Mouse (Mus musculus) myocyte (in vitro differentiated cells): Measurements from ENCODE around the gene Frmd4a. TPM values are rescaled to one million over a fixed set of nuclear protein-coding genes. Genes with fewer than 3 reads are reported as not detected.

Source experiments
- H3K27me3 ChIP-seq: one replicate; pipeline ENCODE4 v1.6.1; 2011; ENCODE audit not compliant: control insufficient read depth, insufficient read depth, insufficient read length
- H3K36me3 ChIP-seq: one replicate; pipeline ENCODE4 v1.6.1; 2011; ENCODE audit not compliant: control insufficient read depth, insufficient read depth
- H3K4me2 ChIP-seq: one replicate; pipeline ENCODE4 v1.6.1; 2011; ENCODE audit warnings: low read depth, control low read depth
- H3K4me3 ChIP-seq: one replicate; pipeline ENCODE4 v1.5.1; 2011; ENCODE audit warnings: mild to moderate bottlenecking, control low read depth, moderate library complexity
- H3K79me2 ChIP-seq: one replicate; pipeline ENCODE4 v1.6.1; 2011; ENCODE audit not compliant: control insufficient read depth, insufficient read depth
- H3ac ChIP-seq: one replicate; pipeline ENCODE4 v1.6.1; 2011; ENCODE audit not compliant: control insufficient read depth, insufficient read length
- CEBPB ChIP-seq: IDR thresholded peaks from 2 replicates; pipeline ENCODE4 v1.6.1; 2011; ENCODE audit warnings: mild to moderate bottlenecking, moderate library complexity; ENCODE audit not compliant: poor library complexity, insufficient read depth, severe bottlenecking
- E2F4 ChIP-seq: IDR thresholded peaks from one replicate; pipeline ENCODE4 v1.6.1; 2011; ENCODE audit warnings: mild to moderate bottlenecking, control low read depth, moderate library complexity; ENCODE audit not compliant: insufficient read depth
- MAX ChIP-seq: IDR thresholded peaks from one replicate; pipeline ENCODE4 v1.6.1; 2011; ENCODE audit warnings: low read depth, mild to moderate bottlenecking, control low read depth
- MYOD1 ChIP-seq, 3 experiments: IDR thresholded peaks; one replicate each; pipeline ENCODE4 v1.6.1; 2011; ENCODE audit warnings: control low read depth in 2 of 3, low read depth in 2 of 3, mild to moderate bottlenecking in 2 of 3, moderate library complexity in 1 of 3; ENCODE audit not compliant: insufficient read length in 2 of 3, control insufficient read depth in 1 of 3
- MYOG ChIP-seq, 3 experiments: IDR thresholded peaks; one replicate each; pipeline ENCODE4 v1.6.1; 2011; ENCODE audit warnings: control low read depth in 2 of 3, low read depth in 2 of 3, mild to moderate bottlenecking in 2 of 3; ENCODE audit not compliant: insufficient read length in 2 of 3, control insufficient read depth in 1 of 3, insufficient read depth in 1 of 3
- POLR2A ChIP-seq: IDR thresholded peaks from one replicate; pipeline ENCODE4 v1.6.1; 2011; ENCODE audit warnings: low read depth, mild to moderate bottlenecking, control low read depth, moderate library complexity; ENCODE audit not compliant: insufficient read length
- POLR2AphosphoS2 ChIP-seq: IDR thresholded peaks from one replicate; pipeline ENCODE4 v1.6.1; 2011; ENCODE audit warnings: low read depth, control low read depth; ENCODE audit not compliant: insufficient read length
- REST ChIP-seq: IDR thresholded peaks from one replicate; pipeline ENCODE4 v1.6.1; 2011; ENCODE audit warnings: mild to moderate bottlenecking, control low read depth, moderate library complexity; ENCODE audit not compliant: insufficient read depth, insufficient read length
- SRF ChIP-seq: IDR thresholded peaks from one replicate; pipeline ENCODE4 v1.6.1; 2011; ENCODE audit warnings: low read depth; ENCODE audit not compliant: control insufficient read depth, insufficient read length
- TCF12 ChIP-seq: IDR thresholded peaks from one replicate; pipeline ENCODE4 v1.6.1; 2011; ENCODE audit warnings: mild to moderate bottlenecking, control low read depth; ENCODE audit not compliant: poor library complexity, insufficient read depth, severe bottlenecking
- TCF3 ChIP-seq: IDR thresholded peaks from one replicate; pipeline ENCODE4 v1.6.1; 2011; ENCODE audit warnings: low read depth, control low read depth; ENCODE audit not compliant: insufficient read length
- USF1 ChIP-seq: IDR thresholded peaks from one replicate; pipeline ENCODE4 v1.6.1; 2011; ENCODE audit warnings: low read depth, mild to moderate bottlenecking, control low read depth, moderate library complexity
- polyA plus RNA-seq: library from polyadenylated mRNA; unstranded; fragments of >200 nt; fragmentation: generic; extraction: Trizol; gene quantifications from one replicate; pipeline ENCODE4 v1.2.1, GENCODE M21; 2012; ENCODE audit warnings: missing spikeins

Gene Frmd4a
- polyA plus RNA-seq, 1 experiment, result 24.7 TPM

DNA sequence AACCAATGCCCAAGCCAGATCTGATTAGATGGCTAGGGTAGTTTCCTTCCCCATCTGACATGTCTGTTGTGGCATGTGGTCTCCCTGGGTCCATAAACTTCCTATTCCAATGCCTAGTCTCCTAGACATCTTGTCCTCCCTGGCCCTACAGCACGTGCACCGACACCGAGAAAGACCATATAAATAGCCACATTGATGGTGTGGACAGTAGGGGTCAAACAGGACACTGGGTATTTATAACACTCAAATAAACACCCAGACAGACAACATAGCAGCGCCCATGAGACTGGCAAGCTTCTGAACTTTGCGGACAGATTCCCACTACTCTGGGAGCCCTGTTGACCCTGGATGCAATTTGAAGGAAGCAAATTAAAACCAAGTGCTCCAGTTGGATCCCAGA, 526.8 kb downstream of the Frmd4a start:
- H3K4me2 ChIP-seq, result no peak overlapping the region
- H3ac ChIP-seq, result no peak overlapping the region
- H3K4me3 ChIP-seq, result no peak overlapping the region
- TF ChIP-seq MYOG (IDR thresholded peaks at IDR 0.05; ENCODE audit: control insufficient read depth in 1 of 3, insufficient read depth in 1 of 3, insufficient read length in 2 of 3, low read depth in 2 of 3) (no peak), E2F4 (no peak), TCF12 (no peak), TCF3 (no peak), REST (no peak), POLR2AphosphoS2 (no peak), USF1 (no peak)
- H3K79me2 ChIP-seq, result no peaks in the 10 kb centered on the region
- no peaks in the 10 kb centered on the region for H3K27me3 ChIP-seq
- peaks cover 9% of the 10 kb centered on the region for H3K36me3 ChIP-seq

DNA sequence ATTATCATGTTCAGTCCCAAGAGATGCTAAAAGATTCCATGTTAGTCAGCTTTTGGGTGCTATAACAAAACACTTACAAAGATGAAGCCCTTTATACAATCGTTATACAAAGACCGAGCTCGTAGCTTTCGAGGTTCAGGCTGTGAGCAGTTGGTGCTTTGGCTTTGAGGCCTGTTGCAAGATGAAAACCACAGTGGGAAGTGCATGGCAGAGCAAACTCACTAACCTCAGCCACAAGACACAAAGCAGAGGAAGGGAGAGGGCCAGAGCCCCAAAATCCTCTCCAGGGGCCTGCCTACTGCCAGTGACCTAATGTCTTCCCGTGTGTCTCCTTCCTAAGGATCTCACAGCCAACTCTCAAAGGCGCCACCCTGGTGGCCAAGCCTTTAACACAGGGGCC, 527.7 kb downstream of the Frmd4a start:
- Histone ChIP-seq H3K27me3 (no peaks in the 10 kb centered on the region), H3ac (no peak overlapping the region), H3K4me2 (no peak overlapping the region), H3K36me3 (peaks cover 12% of the 10 kb centered on the region), H3K79me2 (no peaks in the 10 kb centered on the region), H3K4me3 (no peak overlapping the region)
- TF ChIP-seq MYOD1 (IDR thresholded peaks at IDR 0.05; ENCODE audit: control insufficient read depth in 1 of 3, insufficient read length in 2 of 3, low read depth in 2 of 3) (no peak), POLR2AphosphoS2 (no peak)

DNA sequence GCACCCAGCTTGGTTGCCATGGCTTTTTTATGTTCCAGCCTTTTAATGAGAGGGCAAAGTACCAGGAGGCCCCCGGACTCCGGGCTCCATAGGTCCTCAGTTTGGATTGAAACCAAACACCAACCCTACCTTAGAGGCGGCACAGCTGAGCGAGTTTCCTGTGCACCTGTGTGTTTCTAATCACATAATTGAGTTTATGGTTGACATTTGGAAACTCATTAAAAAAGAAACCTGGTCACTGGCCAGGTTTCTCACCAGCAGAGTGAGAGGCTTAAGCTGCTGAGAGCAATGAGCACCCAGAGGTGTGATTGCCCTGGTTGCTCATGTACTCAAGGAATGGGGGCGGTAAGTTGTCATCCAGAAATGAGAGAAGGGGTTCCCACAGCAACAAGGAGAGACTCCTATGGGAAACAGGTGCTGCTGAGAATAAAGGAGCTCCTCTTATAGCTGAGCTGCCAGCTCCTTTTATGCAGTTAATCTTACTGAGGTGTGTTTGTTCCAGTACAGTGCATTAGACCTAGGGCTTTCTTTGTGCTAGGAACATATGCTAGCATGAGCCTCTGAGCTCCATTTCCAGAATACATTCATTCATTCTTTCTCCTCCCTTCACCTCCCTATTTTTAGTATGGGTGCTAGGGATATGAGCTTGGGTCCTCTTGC, 529.6 kb downstream of the Frmd4a start:
- TF ChIP-seq SRF (no peak), USF1 (no peak), POLR2A (no peak), E2F4 (no peak), CEBPB (no peak), TCF3 (no peak), MYOG (IDR thresholded peaks at IDR 0.05; ENCODE audit: control insufficient read depth in 1 of 3, insufficient read depth in 1 of 3, insufficient read length in 2 of 3, low read depth in 2 of 3) (no peak), MAX (no peak), REST (no peak)
- Histone ChIP-seq H3K27me3 (no peaks in the 10 kb centered on the region), H3K36me3 (peaks cover 25% of the 10 kb centered on the region), H3ac (no peak overlapping the region), H3K4me2 (no peak overlapping the region), H3K79me2 (no peaks in the 10 kb centered on the region), H3K4me3 (no peak overlapping the region)

DNA sequence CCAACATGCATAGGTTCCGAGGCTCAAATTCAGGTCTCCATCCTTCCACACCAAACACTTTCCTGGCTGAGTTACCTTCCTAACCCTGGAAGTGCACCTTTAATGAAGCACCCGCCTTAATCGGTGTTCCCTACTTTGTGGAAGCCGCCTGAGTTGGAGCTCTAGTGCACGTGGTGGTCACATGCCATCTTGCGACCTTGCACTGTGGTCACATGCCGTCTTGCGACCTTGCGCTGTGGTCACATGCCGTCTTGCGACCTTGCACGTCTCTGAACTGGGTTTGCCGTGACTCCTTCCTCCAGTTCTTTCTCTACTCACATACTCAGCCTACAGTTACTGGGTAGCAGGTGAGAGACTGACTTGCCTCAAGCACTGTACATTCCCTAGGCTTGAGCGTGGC, 531.8 kb downstream of the Frmd4a start:
- TF ChIP-seq MAX (no peak), TCF3 (no peak), SRF (no peak), TCF12 (no peak), CEBPB (no peak), MYOD1 (IDR thresholded peaks at IDR 0.05; ENCODE audit: control insufficient read depth in 1 of 3, insufficient read length in 2 of 3, low read depth in 2 of 3) (no peak), REST (no peak), POLR2A (no peak), MYOG (IDR thresholded peaks at IDR 0.05; ENCODE audit: control insufficient read depth in 1 of 3, insufficient read depth in 1 of 3, insufficient read length in 2 of 3, low read depth in 2 of 3) (no peak)
- H3K4me2 ChIP-seq, result no peak overlapping the region
- H3K36me3 ChIP-seq, result peaks cover 25% of the 10 kb centered on the region
- no peak overlapping the region for H3ac ChIP-seq
- no peaks in the 10 kb centered on the region for H3K79me2 ChIP-seq
- no peaks in the 10 kb centered on the region for H3K27me3 ChIP-seq
- H3K4me3 ChIP-seq, result no peak overlapping the region

DNA sequence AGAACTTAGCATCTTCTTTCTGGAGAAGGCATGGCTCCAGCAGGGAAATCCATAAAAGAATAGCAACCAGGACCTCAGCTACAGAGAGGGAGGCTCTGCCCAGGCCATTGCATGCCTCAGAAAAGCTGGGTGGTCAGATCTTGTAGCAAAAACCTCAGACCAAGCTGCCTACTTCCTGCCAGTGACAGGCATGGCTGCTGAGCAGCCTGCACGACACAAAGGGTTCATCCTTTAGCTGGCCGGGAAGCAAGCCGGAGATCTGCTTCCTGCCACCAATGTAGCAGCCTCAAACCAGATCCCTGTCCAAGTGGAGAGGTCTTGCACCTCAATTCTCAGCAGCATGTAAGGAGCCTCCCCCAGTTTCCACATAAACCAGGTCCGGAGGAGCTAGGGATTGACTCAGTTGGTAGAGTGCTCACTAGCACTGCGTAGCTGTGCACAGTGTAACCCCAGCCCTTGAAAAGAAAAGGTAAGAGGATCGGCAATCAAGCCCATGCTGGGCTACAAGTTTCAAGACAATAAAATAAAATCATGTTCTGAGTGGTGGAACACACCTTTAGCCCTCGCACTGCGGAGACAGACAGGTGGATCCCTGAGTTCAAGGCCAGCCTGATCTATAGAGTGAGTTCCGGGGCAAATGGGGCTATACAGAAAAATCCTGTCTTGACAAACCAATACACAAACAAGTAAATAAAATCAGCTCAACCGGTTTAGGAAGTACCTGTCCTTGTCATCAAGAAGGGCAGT, 532.7 kb downstream of the Frmd4a start:
- Histone ChIP-seq H3K79me2 (no peaks in the 10 kb centered on the region), H3K4me2 (no peak overlapping the region), H3K27me3 (no peaks in the 10 kb centered on the region), H3K4me3 (no peak overlapping the region), H3K36me3 (peaks cover 25% of the 10 kb centered on the region), H3ac (no peak overlapping the region)
- TF ChIP-seq POLR2AphosphoS2, result no peak
- TF ChIP-seq USF1, result no peak
- TF ChIP-seq TCF3, result no peak
- TF ChIP-seq MYOG (IDR thresholded peaks at IDR 0.05; ENCODE audit: control insufficient read depth in 1 of 3, insufficient read depth in 1 of 3, insufficient read length in 2 of 3, low read depth in 2 of 3), result no peak
- TF ChIP-seq MAX, result no peak
- TF ChIP-seq E2F4, result no peak
- TF ChIP-seq TCF12, result no peak
- TF ChIP-seq POLR2A, result no peak
- no peak for TF ChIP-seq SRF
- no peak for TF ChIP-seq MYOD1 (IDR thresholded peaks at IDR 0.05; ENCODE audit: control insufficient read depth in 1 of 3, insufficient read length in 2 of 3, low read depth in 2 of 3)
